Mouse (Mus musculus): ENCODE data around the gene Gm28043.
"Not testable (repeated sequence)": the region's sequence is repeated elsewhere in the genome, so short reads cannot be mapped to it uniquely, and the experiment has no call there.

Gene Gm28043

GRCm38 (mm10) chr17:29712565-29712964 is 97.9 kb downstream of the Gm28043 start:
- DNase-seq (ENCODE audit: low read depth) = no peak

- DNase-seq (ENCODE audit: low read depth) = not testable (repeated sequence)
These were observed 99.1 kb downstream of the Gm28043 start for GRCm38 (mm10) chr17:29713734-29714133.

GRCm38 (mm10) chr17:29716732-29717445 is 102.2 kb downstream of the Gm28043 start, which contains the start of gene Ccdc167:
Gene Ccdc167 (minus strand): TSS chr17:29717044.
- peak; percentile 95 for DNase-seq (ENCODE audit: low read depth)

DNA sequence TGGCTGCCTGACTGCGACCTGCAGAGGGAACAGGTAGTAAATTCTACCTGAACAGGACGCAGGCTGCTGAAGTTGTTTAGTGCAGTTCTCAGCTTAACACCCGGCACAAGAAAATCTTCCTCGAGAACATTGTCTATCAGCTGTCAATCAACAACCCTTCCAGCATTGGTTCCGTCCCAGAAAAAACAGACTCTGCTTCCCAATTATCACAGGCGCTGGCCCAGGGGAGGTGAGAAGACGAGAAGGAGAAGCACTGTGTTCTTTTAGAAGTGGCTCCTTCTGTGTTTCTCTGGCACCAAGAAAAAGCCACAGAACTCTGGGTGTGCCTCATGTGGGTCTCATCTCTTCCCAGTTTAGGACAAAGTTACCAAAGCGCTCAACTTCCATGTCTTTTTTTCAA is 104.0 kb downstream of the Gm28043 start:
- no peak for DNase-seq (ENCODE audit: low read depth)

GRCm38 (mm10) chr17:29719628-29720575 is 105.2 kb downstream of the Gm28043 start:
- DNase-seq (ENCODE audit: low read depth) = no peak

DNA sequence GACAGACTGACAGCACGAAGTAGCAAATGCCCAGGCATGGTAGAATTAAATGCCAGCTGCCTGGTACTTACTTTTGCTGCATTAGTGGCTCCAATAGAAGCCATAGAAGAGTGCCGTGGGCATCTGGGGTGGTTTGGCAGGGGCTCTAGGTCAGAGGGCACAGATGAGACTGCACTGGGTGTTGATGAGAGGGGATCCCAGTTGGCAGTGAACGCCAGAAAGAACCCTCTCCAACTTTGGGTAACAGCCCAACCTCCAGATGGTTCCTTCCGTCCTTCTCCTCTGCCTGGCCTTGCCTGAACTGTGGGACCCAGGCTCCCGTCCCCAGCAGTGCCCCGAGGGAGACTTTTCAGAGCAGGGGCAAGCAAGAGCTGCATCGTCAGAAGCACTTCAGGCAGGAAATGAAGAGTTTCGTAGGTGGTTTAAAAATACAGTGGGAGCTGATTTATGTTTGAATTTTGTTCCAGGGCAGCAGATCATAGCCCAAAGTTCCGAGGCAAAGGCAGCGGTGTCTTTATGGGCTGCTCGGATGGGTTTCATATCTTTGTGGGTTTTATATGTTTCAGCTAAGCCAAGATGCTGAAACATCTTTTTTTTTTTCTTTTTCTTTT is 106.2 kb downstream of the Gm28043 start:
- DNase-seq (ENCODE audit: low read depth) = no peak

DNA sequence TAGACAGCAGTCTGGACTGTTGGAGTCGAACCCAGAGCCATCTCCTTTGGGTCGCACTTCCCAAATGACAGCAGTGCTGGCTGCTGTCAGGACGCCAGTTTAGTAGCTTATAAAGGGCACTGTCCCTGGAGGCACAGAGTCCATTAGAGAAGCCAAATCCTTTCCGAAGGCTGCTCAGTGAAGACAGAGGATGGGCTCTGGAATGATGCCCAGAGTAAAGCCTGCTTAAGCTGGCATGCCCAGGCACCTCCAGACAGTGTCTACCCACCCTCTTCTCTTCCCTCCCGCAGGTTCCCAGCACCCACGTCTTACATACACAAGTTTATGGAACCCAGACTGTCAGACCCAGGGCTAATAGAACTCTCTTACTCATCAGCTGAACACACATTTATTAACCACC is 109.9 kb downstream of the Gm28043 start:
- no peak for DNase-seq (ENCODE audit: low read depth)

- DNase-seq (ENCODE audit: low read depth) = no peak
These were observed 110.4 kb downstream of the Gm28043 start for GRCm38 (mm10) chr17:29725027-29725620.

DNA sequence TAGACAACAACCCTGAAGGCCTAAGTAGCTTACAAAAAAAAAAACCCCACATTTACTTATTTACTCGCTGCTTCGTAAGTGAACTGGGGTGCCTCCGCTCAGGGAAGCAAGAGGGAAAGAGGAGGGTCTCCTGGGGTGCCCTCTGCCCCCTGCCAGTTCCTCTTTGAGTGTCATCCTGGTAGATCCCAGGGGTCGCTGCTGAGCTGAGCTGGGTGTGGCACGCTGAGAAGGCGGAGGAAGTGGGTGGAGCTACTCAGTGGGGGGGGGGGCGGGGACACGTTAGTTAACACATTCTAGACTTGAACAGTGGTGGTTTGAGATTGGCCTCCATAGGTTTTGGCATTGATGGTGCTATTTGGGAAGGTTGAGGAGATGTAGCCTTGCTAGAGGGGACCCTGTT is 113.4 kb downstream of the Gm28043 start:
- no peak for DNase-seq (ENCODE audit: low read depth)

- DNase-seq (ENCODE audit: low read depth) = no peak
These were observed 116.0 kb downstream of the Gm28043 start for GRCm38 (mm10) chr17:29730510-29731265.

DNA sequence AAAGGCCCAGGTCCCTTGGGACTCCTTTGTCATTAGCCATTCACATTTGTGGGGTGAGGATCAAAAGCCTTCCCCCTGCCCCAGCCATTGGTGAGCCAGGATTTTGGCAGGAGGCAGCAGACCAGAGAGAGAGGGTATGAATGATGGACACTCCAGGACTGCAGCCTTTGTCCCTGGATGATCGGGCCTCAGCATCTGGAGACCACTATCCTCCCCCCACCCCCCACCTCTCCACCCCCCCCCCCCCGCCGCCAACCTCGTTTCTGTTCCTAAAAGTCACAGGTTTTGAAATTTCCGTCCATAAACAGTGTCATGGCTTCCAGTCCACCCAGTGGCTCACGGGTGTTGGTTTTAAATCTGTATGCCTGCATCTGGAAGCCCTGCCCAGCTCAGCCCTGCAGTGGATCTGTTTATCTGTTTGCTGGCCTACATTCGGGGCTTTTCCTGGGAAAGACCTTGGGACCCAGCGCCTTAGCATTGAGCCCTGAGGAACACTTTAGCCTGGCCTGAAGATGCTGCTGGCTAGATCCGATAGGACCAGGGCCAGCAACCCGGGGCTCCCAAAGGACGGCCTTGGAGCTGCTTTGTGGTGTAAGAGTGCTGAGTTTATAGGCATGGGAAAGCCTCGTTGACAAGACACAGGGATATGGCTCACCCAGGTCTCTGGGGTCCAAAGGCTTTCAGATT is 116.7 kb downstream of the Gm28043 start:
- DNase-seq (ENCODE audit: low read depth) = no peak

DNA sequence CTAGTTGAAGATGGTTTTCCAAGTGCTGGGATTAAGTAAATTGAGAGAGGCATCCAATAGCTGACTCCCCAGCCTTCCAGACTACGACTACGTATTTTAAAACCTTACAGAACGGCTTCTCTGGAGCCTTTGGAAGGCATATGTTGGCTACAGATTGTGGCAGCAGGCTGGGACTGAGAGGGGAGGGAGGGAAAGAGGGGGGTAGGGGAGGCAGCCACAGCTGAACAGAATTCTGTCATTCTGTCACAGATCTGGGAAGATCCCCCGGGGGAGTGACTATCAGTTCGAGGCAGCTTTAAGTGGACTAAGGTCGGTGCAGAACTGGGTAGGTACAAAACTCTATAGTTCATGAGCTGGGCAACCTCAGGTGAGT is 117.3 kb downstream of the Gm28043 start:
- DNase-seq (ENCODE audit: low read depth) = no peak

DNA sequence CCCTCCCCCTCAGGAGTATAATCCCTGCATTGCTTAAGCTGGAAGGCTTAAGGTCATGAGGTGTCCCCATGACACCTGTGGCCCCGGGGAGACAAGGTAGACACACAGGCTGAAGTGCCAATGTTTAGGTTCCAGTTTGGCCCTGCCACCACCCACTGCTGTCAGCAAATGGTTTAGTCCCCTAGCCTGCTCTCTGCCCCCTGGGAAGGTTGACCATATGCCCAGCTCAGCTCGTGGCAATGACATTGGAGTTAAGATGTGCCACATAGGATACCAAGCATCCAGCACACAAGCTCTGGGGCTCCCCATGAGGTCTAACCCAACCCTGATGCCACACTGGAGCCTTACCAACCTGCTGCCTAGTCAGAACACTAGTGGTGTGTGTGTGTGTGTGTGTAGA is 117.8 kb downstream of the Gm28043 start:
- DNase-seq (ENCODE audit: low read depth) = no peak

DNA sequence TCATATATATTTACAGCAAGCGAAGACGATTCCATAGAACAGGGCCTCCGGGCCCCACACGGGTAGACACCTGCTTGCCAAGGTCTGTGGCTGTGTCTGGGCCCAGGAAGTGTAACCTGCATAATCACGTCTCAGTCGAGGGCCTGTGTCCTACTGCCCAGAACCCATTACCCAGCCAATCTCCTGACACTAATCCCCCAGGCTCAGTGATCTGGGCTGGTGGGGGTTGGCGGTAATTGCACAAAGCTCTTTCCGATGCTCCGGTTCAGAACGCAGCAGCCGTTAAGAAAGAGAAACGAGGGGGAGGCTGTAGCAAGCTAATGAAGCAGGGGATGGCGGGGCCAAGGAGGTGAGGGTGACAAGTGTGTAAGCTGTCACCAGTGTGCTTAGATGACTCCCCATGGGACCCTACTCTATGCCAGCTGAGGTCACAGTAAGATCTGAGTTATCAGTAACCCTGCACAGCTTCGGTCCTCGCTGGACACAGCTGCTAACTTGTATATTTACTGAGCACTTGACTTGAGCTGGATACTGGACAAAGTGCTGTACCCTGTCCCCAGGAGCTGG is 121.9 kb downstream of the Gm28043 start:
- DNase-seq (ENCODE audit: low read depth) = no peak

DNA sequence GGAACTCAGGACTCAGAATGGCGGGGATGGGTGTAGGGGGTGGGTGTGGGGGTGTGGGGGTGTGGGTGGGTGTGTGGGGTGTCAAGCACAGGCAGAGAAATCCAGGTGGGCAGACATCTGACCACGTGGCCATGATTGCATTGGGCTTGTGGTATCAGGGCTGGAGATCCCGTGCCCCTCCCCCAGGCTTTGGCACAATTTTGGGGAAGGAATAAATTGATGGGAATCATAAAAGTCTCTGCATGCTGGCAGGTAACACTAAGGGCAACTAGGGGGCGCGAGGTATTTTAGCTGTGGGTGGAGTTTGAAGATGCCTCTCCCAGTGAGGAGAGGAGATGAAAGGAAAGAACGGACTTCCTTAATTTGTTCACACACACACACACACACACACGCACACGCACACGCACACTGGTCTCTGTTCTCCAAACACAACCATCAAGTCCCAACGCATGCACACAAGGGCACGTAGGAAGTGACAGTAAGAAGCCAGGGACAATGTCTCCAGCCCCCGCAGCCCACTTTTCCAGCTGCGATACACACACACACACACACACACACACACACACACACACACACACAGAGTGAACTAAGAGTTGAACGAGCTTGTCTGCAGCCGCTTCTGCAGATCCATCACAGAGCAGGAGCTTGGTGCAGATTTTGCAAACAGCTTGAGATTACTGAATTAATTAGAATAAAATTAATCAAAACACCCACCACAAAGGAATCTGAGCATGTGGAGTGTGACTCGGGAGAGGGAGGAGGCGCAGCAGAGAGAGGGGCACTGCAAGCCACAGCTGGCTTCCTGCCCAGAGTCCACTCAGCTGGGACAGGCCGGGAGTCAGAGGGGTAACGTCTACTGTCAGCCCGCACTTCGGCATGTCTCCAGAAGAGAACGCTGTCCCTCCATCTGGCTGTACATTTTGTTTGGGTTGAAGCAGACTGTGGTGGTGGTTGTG is 123.5 kb downstream of the Gm28043 start:
- DNase-seq (ENCODE audit: low read depth) = no peak

DNA sequence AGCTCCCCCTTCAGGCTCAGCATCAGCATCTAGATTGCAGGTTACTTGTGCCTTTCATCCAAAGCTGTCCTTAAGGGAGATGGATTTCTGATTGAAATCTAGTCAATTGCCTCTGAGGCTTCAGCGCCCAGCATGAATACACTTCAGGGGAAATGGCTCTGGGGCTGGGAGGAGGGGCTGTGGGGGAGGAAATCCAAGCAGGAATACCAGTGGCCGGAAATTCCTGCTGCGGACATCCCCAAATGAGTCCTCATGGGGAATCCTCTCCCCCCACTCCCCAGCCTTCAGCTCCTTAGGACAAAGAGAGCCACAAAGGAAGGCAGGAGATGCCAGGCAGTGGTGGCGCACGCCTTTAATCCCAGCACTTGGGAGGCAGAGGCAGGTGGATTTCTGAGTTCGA is 132.8 kb downstream of the Gm28043 start:
- DNase-seq (ENCODE audit: low read depth) = no peak

Measured in fibroblast of lung, adult 2 months (primary cell).